15 mouse cellular contexts compared by ENCODE assay signal in the genomic region with DNA sequence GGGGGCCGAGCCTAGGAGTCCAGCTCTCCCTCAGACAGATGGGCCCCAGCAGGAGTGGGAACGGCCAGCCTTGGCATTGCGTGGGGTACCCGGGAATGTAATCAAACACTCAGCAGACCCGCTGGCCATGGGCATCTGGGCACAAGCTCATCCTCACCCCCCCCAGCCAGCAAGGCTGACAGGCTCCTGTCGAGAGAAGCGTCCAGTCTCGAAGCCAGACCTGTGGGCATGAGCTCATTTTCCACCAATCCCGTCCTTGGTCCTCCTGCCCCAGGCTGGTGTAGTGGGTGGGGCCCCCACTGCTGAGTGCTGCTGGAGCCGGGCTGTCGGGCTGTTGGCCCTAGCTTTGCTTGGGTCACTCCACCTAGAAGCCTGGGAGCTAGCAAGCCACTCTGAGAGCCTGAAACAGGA. TPM values are rescaled to one million over a fixed set of nuclear protein-coding genes. Genes with fewer than 3 reads are reported as not detected.
DNase-seq lines count a peak whose midpoint lies in the region; ATAC-seq lines count a peak whose summit lies in the region.
"Had no signal": no experiment of that assay in that cellular context is flagged by ENCODE, and none has a peak within 500 bp of the region (broad histone marks: within the 10 kb centered on the region; RNA-seq: fewer than 3 reads in every experiment).

No protein-coding gene starts in this region.

- 58% methylated on average over 11 of the region's 11 CpGs for WGBS in kidney, embryonic 15.5 days
- 64% methylated on average over 11 of the region's 11 CpGs for WGBS in kidney, embryonic 14.5 days
- WGBS in lung, embryonic 16.5 days, result 33% methylated on average over 11 of the region's 11 CpGs

- DNase-seq in 3134 (ENCODE audit: extremely low read depth, insufficient read length, low spot score), result peak; percentile 16
- peak; percentile 99 for DNase-seq in cerebellum, adult 11 months
- DNase-seq in ovary, postnatal 36 days (ENCODE audit: low spot score), result no peak
- DNase-seq in spleen, adult 18-20 months, result no peak
- DNase-seq: heart, postnatal 36 days; kidney, adult 18-20 months had no signal

- no peaks in the 10 kb centered on the region for H3K27me3 ChIP-seq in kidney, embryonic 15.5 days
- no peaks in the 10 kb centered on the region for H3K27me3 ChIP-seq in kidney, embryonic 14.5 days (ENCODE audit: control insufficient read depth, insufficient read depth, low read length)
- no peaks in the 10 kb centered on the region for H3K27me3 ChIP-seq in lung, embryonic 16.5 days (ENCODE audit: control insufficient read depth, insufficient read depth, low read depth, low read length)
- H3K27me3 ChIP-seq: embryonic facial prominence, embryonic 12.5 days; midbrain, embryonic 15.5 days; neural tube, embryonic 13.5 days; Patski had no signal

- H3K4me2 ChIP-seq in kidney, embryonic 15.5 days, result no peak overlapping the region
- H3K4me2 ChIP-seq in kidney, embryonic 14.5 days (replicated peaks; ENCODE audit: low read depth, low read length), result no peak overlapping the region
- H3K4me2 ChIP-seq in lung, embryonic 16.5 days (ENCODE audit: low read depth, low read length), result no peak overlapping the region
- H3K4me2 ChIP-seq: embryonic facial prominence, embryonic 12.5 days; midbrain, embryonic 15.5 days; neural tube, embryonic 13.5 days had no signal

- peaks cover 4% of the 10 kb centered on the region for H3K4me1 ChIP-seq in kidney, embryonic 15.5 days
- H3K4me1 ChIP-seq in kidney, embryonic 14.5 days (ENCODE audit: control insufficient read depth, insufficient read depth, low read length), result no peaks in the 10 kb centered on the region; the same call in 1 of the 2 replicates
- peaks cover 4% of the 10 kb centered on the region; the same call in 1 of the 2 replicates for H3K4me1 ChIP-seq in lung, embryonic 16.5 days (replicated peaks; ENCODE audit: control insufficient read depth, insufficient read depth, low read length)
- H3K4me1 ChIP-seq: embryonic facial prominence, embryonic 12.5 days; forebrain, embryonic 10.5 days; midbrain, embryonic 15.5 days; neural tube, embryonic 13.5 days had no signal

- H3K36me3 ChIP-seq in kidney, embryonic 15.5 days, result no peaks in the 10 kb centered on the region
- no peaks in the 10 kb centered on the region for H3K36me3 ChIP-seq in kidney, embryonic 14.5 days (ENCODE audit: control insufficient read depth, insufficient read depth, low read length)
- no peaks in the 10 kb centered on the region for H3K36me3 ChIP-seq in lung, embryonic 16.5 days (ENCODE audit: control insufficient read depth, insufficient read depth, low read length)
- H3K36me3 ChIP-seq: embryonic facial prominence, embryonic 12.5 days; forebrain, embryonic 10.5 days; midbrain, embryonic 15.5 days; neural tube, embryonic 13.5 days had no signal

- no peak overlapping the region for H3K27ac ChIP-seq in kidney, embryonic 15.5 days
- H3K27ac ChIP-seq in kidney, embryonic 14.5 days (ENCODE audit: low read depth, low read length), result no peak overlapping the region
- no peak overlapping the region for H3K27ac ChIP-seq in lung, embryonic 16.5 days (ENCODE audit: low read length)
- H3K27ac ChIP-seq: embryonic facial prominence, embryonic 12.5 days; forebrain, embryonic 10.5 days; left cerebral cortex, adult 2 months; midbrain, embryonic 15.5 days; neural tube, embryonic 13.5 days had no signal

- H3K4me3 ChIP-seq in kidney, embryonic 15.5 days (replicated peaks), result no peak overlapping the region
- no peak overlapping the region for H3K4me3 ChIP-seq in kidney, embryonic 14.5 days (ENCODE audit: low read length)
- no peak overlapping the region for H3K4me3 ChIP-seq in lung, embryonic 16.5 days (ENCODE audit: low read length)
- H3K4me3 ChIP-seq: embryonic facial prominence, embryonic 12.5 days; forebrain, embryonic 10.5 days; left cerebral cortex, adult 2 months; midbrain, embryonic 15.5 days; neural tube, embryonic 13.5 days had no signal

- peak; percentile 60 for ATAC-seq in kidney, embryonic 15.5 days (replicated peaks; ENCODE audit: low FRiP score)
- ATAC-seq in kidney, embryonic 14.5 days (ENCODE audit: low FRiP score, low TSS enrichment), result no peak
- ATAC-seq in lung, embryonic 16.5 days (ENCODE audit: low read depth), result peak; percentile 82
- ATAC-seq: midbrain, embryonic 15.5 days; Patski had no signal

- H3K9me3 ChIP-seq in kidney, embryonic 15.5 days (replicated peaks), result no peaks in the 10 kb centered on the region
- H3K9me3 ChIP-seq in kidney, embryonic 14.5 days (ENCODE audit: control insufficient read depth, low read length), result no peaks in the 10 kb centered on the region
- no peaks in the 10 kb centered on the region for H3K9me3 ChIP-seq in lung, embryonic 16.5 days (ENCODE audit: control insufficient read depth, low read length)
- H3K9me3 ChIP-seq: embryonic facial prominence, embryonic 12.5 days; forebrain, embryonic 10.5 days; midbrain, embryonic 15.5 days; neural tube, embryonic 13.5 days had no signal

- no peak overlapping the region for H3K9ac ChIP-seq in kidney, embryonic 15.5 days
- no peak overlapping the region for H3K9ac ChIP-seq in kidney, embryonic 14.5 days (ENCODE audit: low read depth, low read length)
- H3K9ac ChIP-seq in lung, embryonic 16.5 days (ENCODE audit: low read length), result no peak overlapping the region
- H3K9ac ChIP-seq: embryonic facial prominence, embryonic 12.5 days; midbrain, embryonic 15.5 days; neural tube, embryonic 13.5 days had no signal

RNA-seq across cellular contexts. Expression of gene Fat2, which starts 5.6 kb away (rescaled TPM):
- polyA plus RNA-seq in kidney, embryonic 15.5 days (2015; fragmentation: Nextera tagmentation; extraction: Ambion mirVana), result 0.08 and 0.10 TPM in 2 replicates
- polyA plus RNA-seq in kidney, embryonic 14.5 days (2014; fragmentation: Nextera tagmentation; extraction: Ambion mirVana), result 0.04 and 0.16 TPM in 2 replicates
- 0.49 and 0.68 TPM in 2 replicates for polyA plus RNA-seq in lung, embryonic 16.5 days (2015; fragmentation: Nextera tagmentation; extraction: Ambion mirVana)

Comparison
In these comparisons a context has a peak if more than half of its experiments do, and no peak if none do; other contexts are left out.
1. DNase-seq: peak in 3134 (single experiment) and cerebellum, adult 11 months (single experiment); none in ovary, postnatal 36 days (single experiment) and spleen, adult 18-20 months (0 of 2).